Mouse (Mus musculus): ENCODE measurements around the gene Ccdc163. TPM values are rescaled to one million over a fixed set of nuclear protein-coding genes. Genes with fewer than 3 reads are reported as not detected.

The Ccdc163 gene
- 42.6 TPM for polyA plus RNA-seq (2015; fragmentation: Illumina TruSeq; extraction: RNeasy Lipid Tissue Mini Kit (QIAGEN cat#74804); ENCODE audit: insufficient read depth, low replicate concordance)

GRCm38 (mm10) chr4:116708201-116708764, at the start of gene Ccdc163, which contains the start of gene Mmachc:
Gene Ccdc163 (plus strand): TSS chr4:116708509.
Gene Mmachc (minus strand): TSS chr4:116708406.

GRCm38 (mm10) chr4:116685402-116686061, 22.8 kb upstream of the Ccdc163 start, which contains the start of gene Prdx1:
Gene Prdx1 (plus strand): TSS chr4:116685544.

GRCm38 (mm10) chr4:116720343-116721097, 12.2 kb downstream of the Ccdc163 start, which contains the start of gene Tesk2:
Gene Tesk2 (plus strand): TSS chr4:116720948.

Other genes starting within 250 kb of the Ccdc163 start
- gene Mast2, start 244.3 kb upstream of the Ccdc163 start, polyA plus RNA-seq (2015; fragmentation: Illumina TruSeq; extraction: RNeasy Lipid Tissue Mini Kit (QIAGEN cat#74804); ENCODE audit: insufficient read depth, low replicate concordance): 18.8 TPM
- gene Ipp, start 201.0 kb upstream of the Ccdc163 start, polyA plus RNA-seq (2015; fragmentation: Illumina TruSeq; extraction: RNeasy Lipid Tissue Mini Kit (QIAGEN cat#74804); ENCODE audit: insufficient read depth, low replicate concordance): 13.5 TPM
- 40.6 TPM for gene Tmem69, start 152.6 kb upstream of the Ccdc163 start, polyA plus RNA-seq (2015; fragmentation: Illumina TruSeq; extraction: RNeasy Lipid Tissue Mini Kit (QIAGEN cat#74804); ENCODE audit: insufficient read depth, low replicate concordance)
- 156 TPM for gene Gpbp1l1, start 150.9 kb upstream of the Ccdc163 start, polyA plus RNA-seq (2015; fragmentation: Illumina TruSeq; extraction: RNeasy Lipid Tissue Mini Kit (QIAGEN cat#74804); ENCODE audit: insufficient read depth, low replicate concordance)
- gene Ccdc17, start 111.9 kb upstream of the Ccdc163 start, polyA plus RNA-seq (2015; fragmentation: Illumina TruSeq; extraction: RNeasy Lipid Tissue Mini Kit (QIAGEN cat#74804); ENCODE audit: insufficient read depth, low replicate concordance): 14.7 TPM
- 84.8 TPM for gene Nasp, start 80.6 kb upstream of the Ccdc163 start, polyA plus RNA-seq (2015; fragmentation: Illumina TruSeq; extraction: RNeasy Lipid Tissue Mini Kit (QIAGEN cat#74804); ENCODE audit: insufficient read depth, low replicate concordance)
- 291 TPM for gene Akr1a1, start 56.8 kb upstream of the Ccdc163 start, polyA plus RNA-seq (2015; fragmentation: Illumina TruSeq; extraction: RNeasy Lipid Tissue Mini Kit (QIAGEN cat#74804); ENCODE audit: insufficient read depth, low replicate concordance)
- gene Prdx1, start 23.0 kb upstream of the Ccdc163 start, polyA plus RNA-seq (2015; fragmentation: Illumina TruSeq; extraction: RNeasy Lipid Tissue Mini Kit (QIAGEN cat#74804); ENCODE audit: insufficient read depth, low replicate concordance): 625 TPM
- gene Mmachc, start 103 bp upstream of the Ccdc163 start, polyA plus RNA-seq (2015; fragmentation: Illumina TruSeq; extraction: RNeasy Lipid Tissue Mini Kit (QIAGEN cat#74804); ENCODE audit: insufficient read depth, low replicate concordance): 11.2 TPM
- 8.6 TPM for gene Tesk2, start 12.4 kb downstream of the Ccdc163 start, polyA plus RNA-seq (2015; fragmentation: Illumina TruSeq; extraction: RNeasy Lipid Tissue Mini Kit (QIAGEN cat#74804); ENCODE audit: insufficient read depth, low replicate concordance)
- 22.3 TPM for gene Toe1, start 99.1 kb downstream of the Ccdc163 start, polyA plus RNA-seq (2015; fragmentation: Illumina TruSeq; extraction: RNeasy Lipid Tissue Mini Kit (QIAGEN cat#74804); ENCODE audit: insufficient read depth, low replicate concordance)
- gene Mutyh, start 99.2 kb downstream of the Ccdc163 start, polyA plus RNA-seq (2015; fragmentation: Illumina TruSeq; extraction: RNeasy Lipid Tissue Mini Kit (QIAGEN cat#74804); ENCODE audit: insufficient read depth, low replicate concordance): 8.7 TPM
- gene Hpdl, start 113.2 kb downstream of the Ccdc163 start, polyA plus RNA-seq (2015; fragmentation: Illumina TruSeq; extraction: RNeasy Lipid Tissue Mini Kit (QIAGEN cat#74804); ENCODE audit: insufficient read depth, low replicate concordance): not detected
- 0.04 TPM for gene Zswim5, start 168.9 kb downstream of the Ccdc163 start, polyA plus RNA-seq (2015; fragmentation: Illumina TruSeq; extraction: RNeasy Lipid Tissue Mini Kit (QIAGEN cat#74804); ENCODE audit: insufficient read depth, low replicate concordance)